Mouse (Mus musculus): ENCODE results near the gene Sgsm2.
"Not testable (repeated sequence)": the region's sequence is repeated elsewhere in the genome, so short reads cannot be mapped to it uniquely, and the experiment has no call there.

Gene Sgsm2

DNA sequence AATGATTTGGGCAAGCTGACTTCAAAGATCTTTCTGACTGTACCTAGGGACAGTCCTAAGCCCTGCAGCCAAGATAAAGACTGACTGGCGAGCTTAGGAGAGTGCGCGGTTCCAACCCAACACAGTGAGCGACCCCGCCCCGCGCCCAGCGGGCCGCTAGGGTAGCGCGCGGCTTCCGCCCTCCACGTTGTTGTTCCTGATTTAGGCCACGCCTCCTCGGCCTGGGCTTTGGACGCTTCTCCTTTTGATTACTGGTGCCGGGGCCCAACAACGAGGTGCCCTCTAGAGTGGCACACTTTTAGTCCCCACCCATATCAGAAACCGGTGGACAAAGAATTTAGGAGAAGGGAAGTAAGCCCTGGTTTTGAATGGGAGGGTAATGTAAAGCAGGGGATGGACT is 67.0 kb downstream of the Sgsm2 start:
- no peak for DNase-seq (ENCODE audit: low read depth, low spot score)

DNA sequence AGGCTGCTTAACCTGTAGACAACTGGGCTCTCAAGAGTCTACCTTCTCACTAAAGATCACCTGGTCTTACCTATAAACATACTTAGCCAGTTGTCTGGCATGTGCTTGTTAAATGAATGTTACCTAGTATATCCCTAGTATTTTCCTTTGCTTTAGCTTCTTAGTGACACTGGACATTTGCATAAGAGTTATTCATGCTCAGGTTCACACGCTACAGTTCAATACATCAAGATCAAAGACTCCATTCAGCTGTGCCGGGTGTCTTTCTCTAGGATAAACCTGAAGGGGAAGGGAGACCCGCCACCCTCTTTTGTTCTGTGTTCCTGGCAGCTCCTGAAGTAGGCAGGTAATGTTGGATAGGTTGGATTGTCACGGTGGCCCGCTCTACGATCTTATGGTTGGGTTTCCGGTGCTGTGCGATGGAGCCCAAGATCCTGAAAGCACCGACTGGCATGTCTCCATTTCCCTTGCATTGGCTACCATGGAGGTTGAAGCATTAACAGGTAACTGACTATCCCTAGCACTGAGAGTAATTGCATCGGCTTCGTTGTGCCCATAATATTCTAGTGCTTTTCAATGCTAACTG is 67.8 kb downstream of the Sgsm2 start:
- DNase-seq (ENCODE audit: low read depth, low spot score), result no peak

DNA sequence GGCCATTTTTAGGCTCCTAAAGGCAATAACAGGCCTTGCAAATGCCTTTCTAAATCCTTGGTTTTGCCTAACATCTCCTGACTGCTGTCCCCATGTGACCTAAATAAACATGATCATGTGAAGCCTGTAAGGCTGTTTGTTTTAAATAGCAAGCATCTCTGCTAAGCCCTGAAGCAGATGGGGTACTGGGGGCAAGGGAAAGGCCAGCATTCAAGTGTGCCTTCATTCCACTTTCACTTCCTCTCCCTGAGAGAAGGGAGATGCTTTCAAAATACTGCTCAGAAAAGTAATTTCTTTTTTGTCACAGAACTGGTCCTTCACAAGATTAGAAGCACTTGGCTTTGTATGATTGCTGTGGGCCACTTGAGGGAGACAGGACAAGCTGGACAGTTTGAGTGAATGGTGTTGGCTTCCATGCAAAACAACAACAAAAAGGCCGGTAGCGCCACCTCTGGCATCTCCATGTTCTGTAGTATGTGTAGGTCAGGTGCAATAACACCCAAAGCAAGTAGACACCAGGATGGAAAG is 68.4 kb downstream of the Sgsm2 start:
- no peak for DNase-seq (ENCODE audit: low read depth, low spot score)

DNA sequence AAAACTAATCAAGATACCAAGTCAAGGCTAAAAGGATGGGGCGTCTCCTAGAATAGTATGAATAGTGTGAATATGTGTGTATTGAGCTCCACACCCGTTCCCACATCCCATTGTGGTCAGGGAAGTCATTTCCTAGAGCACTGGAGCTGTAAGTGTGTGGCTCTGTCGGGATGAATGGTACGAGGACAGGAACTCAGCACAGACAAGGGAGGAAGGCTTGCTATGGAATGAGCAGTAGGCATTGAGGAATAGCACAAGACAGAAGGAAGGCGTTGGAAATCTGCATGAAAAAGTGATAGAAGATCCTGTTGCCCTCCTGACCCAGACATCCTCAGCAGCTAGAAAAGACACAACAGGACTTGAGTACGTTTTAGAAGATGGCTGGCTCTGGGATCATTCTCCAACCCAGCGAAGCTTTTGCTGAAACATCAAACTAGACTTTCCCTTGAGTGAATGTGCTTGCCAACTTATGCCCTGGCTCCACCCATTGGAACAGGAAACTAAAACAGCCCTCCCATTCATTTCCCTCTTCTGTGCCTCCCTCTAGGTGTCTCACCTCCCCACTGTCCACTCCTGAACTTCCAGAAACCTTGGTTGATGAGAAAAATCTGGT is 69.0 kb downstream of the Sgsm2 start:
- no peak for DNase-seq (ENCODE audit: low read depth, low spot score)

DNA sequence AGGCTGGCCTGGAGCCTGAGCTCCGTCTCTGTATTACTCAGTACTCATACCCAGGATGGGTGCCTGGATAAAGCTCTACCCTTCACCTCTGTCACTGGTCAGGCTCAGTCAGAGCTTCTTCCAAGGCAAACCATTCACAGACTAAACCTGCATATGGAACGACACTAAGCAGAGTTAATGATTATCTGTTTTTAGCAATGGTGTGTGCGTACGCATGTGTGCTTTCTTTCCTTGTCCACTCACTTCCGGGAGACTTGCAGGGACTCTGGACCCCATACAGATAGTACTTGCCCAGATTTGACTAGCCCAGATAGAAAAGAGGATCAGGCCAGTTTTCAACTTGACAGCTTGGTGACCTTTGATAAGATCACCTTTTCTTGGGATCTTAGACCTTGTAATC is 70.2 kb downstream of the Sgsm2 start:
- DNase-seq (ENCODE audit: low read depth, low spot score), result no peak

DNA sequence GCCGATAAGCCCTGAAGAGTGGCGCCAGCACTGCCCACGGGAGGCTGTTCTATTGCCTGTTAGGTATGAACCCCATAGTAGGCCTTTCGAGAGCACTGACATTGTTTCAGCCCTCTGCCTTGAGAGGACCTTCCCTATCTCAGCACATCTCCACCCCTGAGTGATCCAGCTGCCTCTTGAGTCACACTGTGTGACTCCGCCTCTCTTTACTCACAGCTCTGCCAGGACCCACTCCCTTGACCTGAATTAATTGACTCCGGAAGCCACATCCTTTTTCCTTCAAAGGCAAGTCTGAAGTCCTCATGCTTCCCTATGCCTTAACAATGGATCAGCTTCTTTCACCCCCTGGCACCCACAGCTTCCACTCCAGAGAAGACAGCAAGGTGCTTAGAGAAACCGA is 70.7 kb downstream of the Sgsm2 start:
- DNase-seq (ENCODE audit: low read depth, low spot score), result no peak

DNA sequence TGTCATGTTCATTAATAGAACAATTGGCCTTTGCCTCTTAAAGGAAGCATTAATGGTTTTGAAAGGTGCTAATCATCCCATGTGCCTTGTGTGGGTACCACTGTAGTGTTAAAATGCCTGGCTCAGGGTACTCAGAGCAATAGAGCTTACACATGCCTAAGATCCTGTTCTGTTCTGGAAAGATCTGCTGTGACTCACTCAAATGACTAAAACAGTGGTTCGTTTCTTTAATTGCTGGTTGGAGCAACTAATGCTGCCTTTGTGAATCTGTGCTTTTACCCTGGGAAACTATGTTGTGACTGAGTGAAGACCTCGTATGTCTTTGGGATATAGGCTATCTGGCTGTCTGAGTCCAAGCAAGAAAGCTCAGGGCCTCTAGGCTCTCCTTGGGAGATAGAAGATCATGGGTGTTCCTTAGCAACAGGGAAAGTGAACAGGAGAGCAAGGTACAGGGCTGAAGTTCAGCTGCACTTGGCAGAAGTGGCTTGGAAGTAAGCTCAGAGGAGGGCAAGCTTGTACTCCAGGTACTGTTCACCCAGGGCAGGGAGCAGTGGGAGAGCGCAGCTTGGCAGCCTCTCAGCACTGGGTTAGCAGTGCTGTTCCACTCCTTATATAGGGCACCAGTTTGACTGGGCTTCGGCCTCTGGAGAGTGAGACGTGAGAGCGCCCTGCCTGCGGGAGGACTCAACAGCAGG is 74.0 kb downstream of the Sgsm2 start:
- DNase-seq (ENCODE audit: low read depth, low spot score), result no peak

DNA sequence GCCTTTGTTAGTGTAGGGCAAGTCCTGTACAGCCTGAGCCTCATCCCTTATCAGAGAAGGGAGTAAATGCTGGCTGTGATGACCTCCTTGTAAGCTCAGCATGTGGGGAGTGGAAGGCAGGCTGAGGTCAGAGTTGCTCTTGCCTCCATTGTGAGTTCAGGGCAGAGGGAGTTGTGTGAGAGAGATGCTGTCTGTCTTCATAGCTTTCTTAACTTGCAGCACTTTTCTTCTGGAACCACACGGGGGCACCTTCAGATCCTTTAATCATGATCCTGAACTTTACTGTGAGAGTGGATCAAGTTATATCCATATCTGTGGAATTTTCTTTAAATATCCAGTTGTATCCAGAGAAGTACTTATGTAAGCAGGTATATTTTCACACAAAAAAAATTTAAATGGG is 75.4 kb downstream of the Sgsm2 start:
- no peak for DNase-seq (ENCODE audit: low read depth, low spot score)

DNA sequence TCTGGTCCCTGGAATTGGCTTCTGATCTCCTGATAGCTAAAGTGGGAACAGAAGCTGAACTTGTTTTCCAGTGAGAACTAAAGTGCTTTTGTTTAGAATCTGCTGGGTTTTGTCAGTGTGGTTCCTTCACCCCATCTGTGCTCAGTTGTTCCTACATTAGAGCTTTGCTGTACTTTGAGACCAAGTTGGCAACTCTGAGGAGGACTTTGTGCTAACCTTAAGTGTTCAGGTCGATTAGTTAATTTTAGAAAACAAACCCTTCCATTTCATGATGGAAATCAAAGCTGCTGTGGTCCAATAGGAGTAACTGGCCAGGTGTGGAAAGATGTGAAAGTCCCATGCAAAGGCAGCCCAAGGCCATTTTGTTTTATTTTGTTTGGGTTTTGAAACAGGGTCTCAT is 75.9 kb downstream of the Sgsm2 start:
- DNase-seq (ENCODE audit: low read depth, low spot score), result no peak

DNA sequence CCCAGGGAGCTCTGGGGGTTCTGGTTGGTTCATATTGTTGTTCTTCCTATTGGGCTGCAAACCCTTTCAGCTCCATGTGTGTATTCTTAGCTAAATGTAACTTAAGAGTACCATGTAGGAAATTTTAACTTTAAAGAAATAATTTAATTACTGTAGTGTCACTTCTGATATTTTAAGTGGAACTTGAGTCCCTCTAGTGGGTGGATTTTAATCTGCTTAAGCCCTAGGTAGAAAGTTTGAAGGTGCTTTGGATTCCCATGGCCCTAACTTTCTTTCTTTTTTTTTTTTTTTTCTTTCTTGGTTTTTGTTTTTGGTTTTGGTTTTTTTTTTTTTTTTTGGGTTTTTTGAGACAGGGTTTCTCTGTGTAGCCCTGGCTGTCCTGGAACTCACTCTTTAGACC is 81.1 kb downstream of the Sgsm2 start:
- DNase-seq (ENCODE audit: low read depth, low spot score), result no peak

DNA sequence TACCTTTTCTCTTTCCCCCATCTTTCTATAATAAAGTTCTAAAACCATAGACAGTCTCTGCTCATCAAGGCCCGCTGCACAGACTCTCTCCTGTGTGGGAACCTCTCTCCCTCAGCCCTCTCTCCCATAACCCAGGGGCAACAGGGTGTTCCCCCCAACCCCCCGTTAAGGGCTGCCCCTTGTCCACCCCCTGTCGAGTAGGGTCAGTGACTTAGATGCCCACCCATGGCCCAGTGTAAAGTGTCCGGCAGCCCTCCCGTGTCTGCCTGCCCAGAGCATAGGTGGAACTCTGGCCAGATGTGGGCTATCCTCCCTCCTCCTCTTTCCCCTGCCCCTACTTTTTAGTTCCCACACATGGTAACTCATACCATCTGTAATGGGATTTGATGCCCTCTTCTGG is 85.3 kb downstream of the Sgsm2 start:
- no peak for DNase-seq (ENCODE audit: low read depth, low spot score)

DNA sequence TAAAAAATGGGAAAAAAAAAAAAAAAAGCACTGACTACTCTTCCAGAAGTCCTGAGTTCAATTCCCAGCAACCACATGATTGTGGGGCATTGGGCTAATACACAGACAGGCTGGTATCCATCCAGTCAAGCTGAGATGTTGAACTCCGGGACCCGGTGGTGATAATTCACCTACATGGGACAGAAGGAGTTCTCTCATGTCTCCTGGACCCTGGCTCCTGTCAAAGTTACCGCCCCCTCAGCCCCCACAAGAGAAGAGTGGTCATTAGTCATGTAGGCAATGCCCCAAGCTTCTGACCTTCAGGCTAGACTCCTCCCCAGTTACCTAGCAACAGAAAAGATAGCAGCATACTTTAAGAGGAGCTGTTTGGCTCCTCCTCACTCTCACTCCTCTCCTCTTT is 85.8 kb downstream of the Sgsm2 start:
- not testable (repeated sequence) for DNase-seq (ENCODE audit: low read depth, low spot score)

DNA sequence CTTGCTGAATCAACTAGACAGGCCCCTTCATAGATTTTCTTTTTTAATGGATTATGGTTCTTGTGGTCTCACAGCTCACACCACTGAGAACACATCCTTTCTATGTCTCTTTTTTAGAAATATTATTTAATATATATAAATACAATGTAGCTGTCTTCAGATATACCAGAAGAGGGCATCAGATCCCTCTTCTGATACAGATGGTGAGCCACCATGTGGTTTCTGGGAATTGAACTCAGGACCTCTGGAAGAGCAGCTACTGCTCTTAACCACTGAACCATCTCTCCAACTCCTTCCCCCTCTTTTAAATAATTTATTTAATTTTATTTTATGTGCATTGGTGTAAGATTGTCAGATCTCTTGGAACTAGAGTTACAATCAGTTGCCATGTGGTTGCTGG is 86.7 kb downstream of the Sgsm2 start:
- DNase-seq (ENCODE audit: low read depth, low spot score), result no peak

DNA sequence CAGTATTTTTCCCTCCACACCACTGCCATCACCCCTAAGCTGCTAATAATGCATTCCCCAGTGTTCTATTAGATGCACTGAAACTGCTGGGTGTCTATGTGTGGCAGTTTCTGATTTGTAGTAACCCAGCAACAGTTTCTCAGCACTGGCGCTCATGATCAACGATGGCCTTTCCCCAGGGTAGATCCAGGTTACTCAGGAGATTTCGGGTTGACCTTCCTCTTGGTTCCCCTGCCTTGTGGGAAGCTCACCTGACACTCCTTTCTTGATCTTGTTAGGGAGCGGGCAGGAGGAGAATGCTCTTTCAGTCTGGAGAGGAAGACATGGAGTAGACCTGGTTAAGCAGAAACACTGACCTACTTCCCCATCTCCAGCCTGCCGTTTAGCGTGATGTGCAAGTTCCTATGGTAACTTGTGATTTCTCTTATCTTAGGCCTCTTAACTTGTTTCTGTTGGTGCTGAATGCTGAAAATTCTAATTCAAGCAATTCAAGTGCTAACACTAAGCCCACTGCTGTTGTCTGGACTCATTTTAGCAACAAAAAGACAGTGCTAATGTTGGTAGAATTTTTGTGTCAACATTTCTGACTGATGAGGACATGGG is 88.5 kb downstream of the Sgsm2 start:
- DNase-seq (ENCODE audit: low read depth, low spot score), result no peak

DNA sequence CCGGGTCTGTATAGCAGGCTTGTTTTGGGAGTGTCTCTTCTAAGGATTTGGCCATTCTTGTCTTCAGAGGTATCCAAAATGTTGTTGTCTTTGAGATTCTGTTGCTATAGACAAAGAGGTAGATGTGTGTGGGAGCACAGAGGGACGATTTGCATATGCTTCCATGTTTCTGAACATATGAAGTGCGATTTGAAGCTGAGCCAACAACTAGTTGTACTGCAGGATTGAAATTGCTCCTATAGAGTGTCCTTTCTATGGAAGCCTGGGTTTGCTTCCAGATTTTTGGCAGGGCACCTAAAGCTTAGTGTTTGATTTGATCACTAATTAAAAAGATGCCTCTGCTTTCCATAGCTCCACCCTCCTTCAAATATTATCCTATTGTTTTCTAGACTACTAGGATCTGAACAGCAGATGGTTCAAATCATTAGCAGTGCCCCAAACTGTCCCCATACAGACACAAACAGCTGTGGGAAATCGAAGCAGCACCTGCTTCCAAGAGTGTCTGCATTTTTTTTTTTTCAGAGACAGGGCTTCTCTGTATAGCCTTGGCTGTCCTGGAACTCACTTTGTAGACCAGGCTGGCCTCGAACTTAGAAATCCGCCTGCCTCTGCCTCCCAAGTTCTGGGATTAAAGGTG is 89.5 kb downstream of the Sgsm2 start:
- no peak for DNase-seq (ENCODE audit: low read depth, low spot score)

DNA sequence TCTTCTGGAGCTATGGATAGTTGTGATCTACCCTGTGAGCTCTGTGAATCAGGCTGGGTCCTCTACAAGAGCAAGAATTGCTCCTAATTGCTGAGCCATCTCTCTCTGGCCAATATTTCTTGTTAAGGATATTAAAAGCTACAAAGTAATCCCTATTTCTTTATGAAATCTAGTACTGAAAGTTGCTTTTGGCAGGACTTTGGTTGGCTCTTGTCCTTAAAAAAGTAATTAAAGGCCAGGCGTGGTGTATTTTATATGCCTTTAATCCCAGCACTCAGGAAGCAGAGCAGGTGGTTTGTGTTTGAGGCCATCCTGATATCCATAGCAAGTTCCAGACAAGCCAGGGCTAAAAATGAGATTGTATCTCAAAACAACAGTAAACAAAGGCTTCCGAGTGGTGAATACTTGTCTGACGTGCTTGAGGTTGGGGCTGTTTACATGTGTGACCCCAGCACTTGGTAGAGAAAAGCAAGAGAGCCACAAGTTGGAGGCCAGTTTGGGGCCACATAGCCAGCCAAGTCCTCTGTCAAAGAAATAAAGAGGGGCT is 92.7 kb downstream of the Sgsm2 start:
- no peak for DNase-seq (ENCODE audit: low read depth, low spot score)

DNA sequence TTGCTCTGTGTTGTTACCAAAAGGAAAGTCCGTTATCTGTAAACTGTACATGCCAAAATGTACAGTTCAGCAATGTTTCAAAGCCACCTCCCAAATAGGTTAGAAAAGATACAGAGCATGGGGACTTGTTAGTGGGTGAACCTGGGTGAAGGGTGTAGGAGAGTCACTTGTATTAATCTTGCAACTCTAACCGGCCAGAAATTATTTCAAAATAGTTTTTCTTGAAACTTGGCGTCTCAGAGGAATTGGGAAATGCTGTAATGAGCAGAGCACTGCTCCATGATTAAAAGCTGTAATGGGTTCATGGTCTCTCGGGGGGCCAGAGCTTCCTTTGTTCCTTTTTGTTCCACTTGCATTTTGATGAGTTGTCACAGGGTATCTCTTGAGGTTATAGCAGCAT is 96.2 kb downstream of the Sgsm2 start:
- DNase-seq (ENCODE audit: low read depth, low spot score), result no peak

All from brain, embryonic 18.5 days (tissue).